Mouse (Mus musculus) liver, embryonic 16.5 days (tissue): ENCODE measurements around the gene Hamp. TPM values are rescaled to one million over a fixed set of nuclear protein-coding genes. Genes with fewer than 3 reads are reported as not detected.

Experiments used
- ATAC-seq: fragments of 200-750 bp; cut with Nextera tagmentation; 2 replicates; pipeline ENCODE4 v1.8.0; 2017; ENCODE audit warnings: low read depth, mild to moderate bottlenecking, moderate number of reproducible peaks, moderate library complexity
- H3K27ac ChIP-seq: fragments of 300-500 bp; sonication (generic); 2 replicates; pipeline ENCODE4 v1.5.1; 2014; ENCODE audit warnings: mild to moderate bottlenecking, low read length
- H3K27me3 ChIP-seq: fragments of 300-500 bp; sonication (generic); 2 replicates; pipeline ENCODE4 v1.6.1; 2014; ENCODE audit warnings: low read depth, low read length, mixed read lengths; ENCODE audit not compliant: control insufficient read depth, insufficient read depth
- H3K36me3 ChIP-seq: fragments of 300-500 bp; sonication (generic); 2 replicates; pipeline ENCODE4 v1.6.1; 2014; ENCODE audit warnings: mild to moderate bottlenecking; ENCODE audit not compliant: control insufficient read depth, insufficient read depth
- H3K4me1 ChIP-seq: fragments of 300-500 bp; sonication (generic); 2 replicates; pipeline ENCODE4 v1.6.1; 2014; ENCODE audit warnings: low read depth, low read length, mixed read lengths; ENCODE audit not compliant: control insufficient read depth
- H3K4me2 ChIP-seq: fragments of 300-500 bp; sonication (generic); 2 replicates; pipeline ENCODE4 v1.6.1; 2014; ENCODE audit warnings: low read depth, low read length, mixed read lengths
- H3K4me3 ChIP-seq: fragments of 300-500 bp; sonication (generic); 2 replicates; pipeline ENCODE4 v1.5.1; 2014; ENCODE audit warnings: low read depth, mild to moderate bottlenecking, low read length
- H3K9ac ChIP-seq: fragments of 300-500 bp; sonication (generic); 2 replicates; pipeline ENCODE4 v1.6.1; 2014; ENCODE audit warnings: low read depth, low read length
- H3K9me3 ChIP-seq: fragments of 300-500 bp; sonication (generic); replicated peaks from 2 replicates; pipeline ENCODE4 v1.6.1; 2016; ENCODE audit warnings: low read length; ENCODE audit not compliant: control insufficient read depth
- WGBS: fragments of 180-500 bp; shearing (Covaris S2); extraction: QIAGEN DNeasy Blood & Tissue Kit; methylation state at CpG from one replicate; pipeline ENCODE4 v1.1.7; 2014; ENCODE audit not compliant: insufficient replicate concordance; 5-methylcytosine and 5-hydroxymethylcytosine counted together
- polyA plus RNA-seq: library from polyadenylated mRNA; unstranded; fragments of >200 nt; fragmentation: Nextera tagmentation; extraction: Ambion mirVana; gene quantifications from 2 replicates; pipeline ENCODE4 v1.2.1, GENCODE M21; 2015

Hamp gene
- polyA plus RNA-seq, 1 experiment from 2014 or later: 10.4 TPM

DNA sequence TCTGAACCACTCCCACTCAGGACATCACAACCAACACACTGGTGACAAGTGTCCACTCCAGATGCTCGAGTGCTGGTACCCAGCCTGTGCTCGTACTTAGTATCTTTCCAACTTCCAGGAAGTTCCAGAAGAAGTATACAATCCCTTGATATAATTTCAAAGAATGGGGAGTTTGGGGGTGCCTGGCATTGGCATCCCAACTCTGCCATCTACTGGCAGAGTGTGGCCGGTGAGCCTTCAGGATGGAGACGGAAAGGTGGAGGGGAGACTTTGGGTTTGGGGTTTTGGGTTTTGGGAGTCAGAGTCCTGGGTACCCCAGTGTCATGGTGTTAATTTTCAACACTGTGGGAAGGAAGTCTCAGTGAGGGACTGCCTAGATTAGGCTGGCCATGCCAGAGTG, 39.8 kb downstream of the Hamp start:
- no peak overlapping the region for H3K4me3 ChIP-seq
- peaks cover 2% of the 10 kb centered on the region for H3K4me1 ChIP-seq
- H3K9ac ChIP-seq: no peak overlapping the region
- no peaks in the 10 kb centered on the region for H3K9me3 ChIP-seq
- no peak for ATAC-seq
- 32% methylated on average over 4 of the region's 4 CpGs for WGBS
- no peak overlapping the region for H3K27ac ChIP-seq
- no peaks in the 10 kb centered on the region for H3K27me3 ChIP-seq
- H3K36me3 ChIP-seq: no peaks in the 10 kb centered on the region
- H3K4me2 ChIP-seq: no peak overlapping the region

- H3K27me3 ChIP-seq: no peaks in the 10 kb centered on the region
- H3K36me3 ChIP-seq: no peaks in the 10 kb centered on the region
- no peaks in the 10 kb centered on the region for H3K9me3 ChIP-seq
- no peak overlapping the region for H3K9ac ChIP-seq
- no peak overlapping the region for H3K4me3 ChIP-seq
- H3K27ac ChIP-seq: no peak overlapping the region
- no peaks in the 10 kb centered on the region for H3K4me1 ChIP-seq
- WGBS: 48% methylated on average over 3 of the region's 3 CpGs
- no peak overlapping the region for H3K4me2 ChIP-seq
- peak; percentile 53; the same call in 1 of the 2 replicates for ATAC-seq
Observed at GRCm38 (mm10) chr7:30895217-30895616, 48.6 kb downstream of the Hamp start.

DNA sequence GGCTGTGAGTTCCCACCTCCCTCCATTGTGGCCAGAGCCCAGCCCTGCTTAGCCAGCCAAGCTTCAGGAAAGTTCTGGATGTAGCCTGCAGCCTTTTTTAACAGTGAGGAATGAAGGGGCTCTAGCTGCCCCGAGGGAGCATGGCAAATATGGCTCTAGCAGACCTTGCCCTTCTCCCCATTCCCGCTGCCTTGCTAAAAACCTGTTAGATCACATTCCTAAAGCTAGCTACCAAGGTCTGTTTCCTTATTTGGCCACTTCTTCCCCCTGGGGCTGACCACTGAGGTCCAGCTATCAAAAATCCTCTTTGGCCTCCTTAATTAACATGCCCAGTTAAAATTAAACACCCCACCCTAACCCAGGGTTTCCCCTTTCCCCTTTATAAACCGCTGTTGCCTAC, 51.3 kb downstream of the Hamp start:
- Histone ChIP-seq H3K4me2 (no peak overlapping the region), H3K27ac (no peak overlapping the region), H3K36me3 (no peaks in the 10 kb centered on the region), H3K9ac (no peak overlapping the region), H3K9me3 (no peaks in the 10 kb centered on the region), H3K4me3 (no peak overlapping the region), H3K27me3 (no peaks in the 10 kb centered on the region), H3K4me1 (no peaks in the 10 kb centered on the region)
- ATAC-seq: no peak
- WGBS: 49% methylated on average over 3 of the region's 3 CpGs

Other genes starting within 250 kb of the Hamp start
- gene 2200002J24Rik, start 245.1 kb downstream of the Hamp start, polyA plus RNA-seq: 0.57 and 0.90 TPM in 2 replicates
- 4.1 and 4.4 TPM in 2 replicates for gene Atp4a, start 231.8 kb downstream of the Hamp start, polyA plus RNA-seq
- 94.1 and 96.0 TPM in 2 replicates for gene Tmem147, start 214.5 kb downstream of the Hamp start, polyA plus RNA-seq
- 0.14 TPM in 1 of 2 replicates, not detected in the other for gene Gapdhs, start 200.4 kb downstream of the Hamp start, polyA plus RNA-seq
- gene Sbsn, start 192.6 kb downstream of the Hamp start, polyA plus RNA-seq: 0.05 and 0.20 TPM in 2 replicates
- gene Dmkn, start 180.3 kb downstream of the Hamp start, polyA plus RNA-seq: 0.36 and 0.40 TPM in 2 replicates
- 0.22 TPM in 1 of 2 replicates, not detected in the other for gene Krtdap, start 156.1 kb downstream of the Hamp start, polyA plus RNA-seq
- gene Ffar2, start 120.3 kb downstream of the Hamp start, polyA plus RNA-seq: 0.90 and 1.1 TPM in 2 replicates
- not detected in 2 replicates for gene Ffar3, start 87.9 kb downstream of the Hamp start, polyA plus RNA-seq
- gene Ffar1, start 82.5 kb downstream of the Hamp start, polyA plus RNA-seq: not detected in 2 replicates
- 0.74 and 1.4 TPM in 2 replicates for gene Cd22, start 63.7 kb downstream of the Hamp start, polyA plus RNA-seq
- gene Mag, start 29.2 kb downstream of the Hamp start, polyA plus RNA-seq: 0.16 and 0.27 TPM in 2 replicates
- not detected in 2 replicates for gene Hamp2, start 19.4 kb downstream of the Hamp start, polyA plus RNA-seq
- gene Usf2, start 12.8 kb upstream of the Hamp start, polyA plus RNA-seq: 7.9 and 9.0 TPM in 2 replicates
- 30.5 and 31.8 TPM in 2 replicates for gene Lsr, start 29.4 kb upstream of the Hamp start, polyA plus RNA-seq
- 3.2 and 3.8 TPM in 2 replicates for gene Fam187b, start 29.8 kb upstream of the Hamp start, polyA plus RNA-seq
- 19.9 and 22.4 TPM in 2 replicates for gene Fxyd5, start 98.4 kb upstream of the Hamp start, polyA plus RNA-seq
- 0.15 and 0.65 TPM in 2 replicates for gene Fxyd7, start 107.4 kb upstream of the Hamp start, polyA plus RNA-seq
- 120 and 130 TPM in 2 replicates for gene Fxyd1, start 113.2 kb upstream of the Hamp start, polyA plus RNA-seq
- gene Lgi4, start 115.3 kb upstream of the Hamp start, polyA plus RNA-seq: 0.02 and 0.12 TPM in 2 replicates
- gene Fxyd3, start 132.7 kb upstream of the Hamp start, polyA plus RNA-seq: 0.51 and 1.1 TPM in 2 replicates
- 129 and 145 TPM in 2 replicates for gene Hpn, start 171.3 kb upstream of the Hamp start, polyA plus RNA-seq
- gene Scn1b, start 183.0 kb upstream of the Hamp start, polyA plus RNA-seq: 0.75 and 0.76 TPM in 2 replicates
- 10.2 and 11.6 TPM in 2 replicates for gene Gramd1a, start 211.9 kb upstream of the Hamp start, polyA plus RNA-seq